In genomic region chr8:114743185-114743915, GRCm38 (mm10) we compare ENCODE assay signal across 19 mouse cellular contexts.
DNase-seq lines count a peak whose midpoint lies in the region; ATAC-seq lines count a peak whose summit lies in the region.
"Had no signal": no experiment of that assay in that cellular context is flagged by ENCODE, and none has a peak within 500 bp of the region (broad histone marks: within the 10 kb centered on the region; RNA-seq: fewer than 3 reads in every experiment).

No protein-coding gene starts in this region.

- peaks cover 15% of the 10 kb centered on the region for H3K9me3 ChIP-seq in forebrain, embryonic 12.5 days
- peaks cover 8% of the 10 kb centered on the region for H3K9me3 ChIP-seq in forebrain, embryonic 16.5 days (ENCODE audit: control insufficient read depth, low read length)
- H3K9me3 ChIP-seq in kidney, embryonic 14.5 days (ENCODE audit: control insufficient read depth, low read length): peaks cover 9% of the 10 kb centered on the region

- WGBS in forebrain, embryonic 12.5 days: 41% methylated on average over 12 of the region's 12 CpGs
- 19% methylated on average over 12 of the region's 12 CpGs for WGBS in forebrain, embryonic 16.5 days
- 69% methylated on average over 12 of the region's 12 CpGs for WGBS in kidney, embryonic 14.5 days

- H3K9ac ChIP-seq in forebrain, embryonic 12.5 days: no peak overlapping the region
- H3K9ac ChIP-seq in forebrain, embryonic 16.5 days (replicated peaks; ENCODE audit: low read depth, low read length): no peak overlapping the region
- H3K9ac ChIP-seq in kidney, embryonic 14.5 days (ENCODE audit: low read depth, low read length): no peak overlapping the region
- H3K9ac ChIP-seq: hindbrain, embryonic 13.5 days; limb, embryonic 15.5 days; midbrain, embryonic 12.5 days had no signal

- H3K4me3 ChIP-seq in forebrain, embryonic 12.5 days (replicated peaks): no peak overlapping the region
- no peak overlapping the region for H3K4me3 ChIP-seq in forebrain, embryonic 16.5 days (replicated peaks; ENCODE audit: low read length)
- no peak overlapping the region for H3K4me3 ChIP-seq in kidney, embryonic 14.5 days (ENCODE audit: low read length)
- H3K4me3 ChIP-seq: hindbrain, embryonic 13.5 days; limb, embryonic 15.5 days; midbrain, embryonic 12.5 days had no signal

- no peaks in the 10 kb centered on the region for H3K27me3 ChIP-seq in forebrain, embryonic 12.5 days
- 0 out of 2 replicates have a peak, but pooled peaks cover 2% of the 10 kb centered on the region for H3K27me3 ChIP-seq in forebrain, embryonic 16.5 days (replicated peaks; ENCODE audit: control insufficient read depth, insufficient read depth, low read length)
- no peaks in the 10 kb centered on the region for H3K27me3 ChIP-seq in kidney, embryonic 14.5 days (ENCODE audit: control insufficient read depth, insufficient read depth, low read length)
- H3K27me3 ChIP-seq: CH12.LX; hindbrain, embryonic 13.5 days; limb, embryonic 15.5 days; midbrain, embryonic 12.5 days had no signal

- peak; percentile 32 for DNase-seq in kidney, postnatal 10 days
- DNase-seq in c-Kit-positive CD71-positive TER-119-positive erythroid progenitor cells, embryonic 14.5 days (ENCODE audit: low spot score): peak; percentile 0
- peak; percentile 84 for DNase-seq in retina, postnatal 1 day
- DNase-seq in adrenal gland, adult 18-20 months (ENCODE audit: low spot score in 2 of 2): no peak
- DNase-seq: cerebellum, adult 11 months; cerebellum, postnatal 10 days; embryo, embryonic 11 days; gastrocnemius, postnatal 25 days; kidney, adult 9 months; lung, postnatal 36 days; thymus, postnatal 14 days had no signal

- H3K36me3 ChIP-seq in forebrain, embryonic 12.5 days (replicated peaks): no peaks in the 10 kb centered on the region; the same call in 1 of the 2 replicates
- no peaks in the 10 kb centered on the region for H3K36me3 ChIP-seq in forebrain, embryonic 16.5 days (ENCODE audit: control insufficient read depth, insufficient read depth)
- no peaks in the 10 kb centered on the region for H3K36me3 ChIP-seq in kidney, embryonic 14.5 days (ENCODE audit: control insufficient read depth, insufficient read depth, low read length)
- H3K36me3 ChIP-seq: hindbrain, embryonic 13.5 days; limb, embryonic 15.5 days; midbrain, embryonic 12.5 days had no signal

- peaks cover 15% of the 10 kb centered on the region for H3K4me1 ChIP-seq in forebrain, embryonic 12.5 days
- peaks cover 3% of the 10 kb centered on the region; the same call in 1 of the 2 replicates for H3K4me1 ChIP-seq in forebrain, embryonic 16.5 days (replicated peaks; ENCODE audit: control insufficient read depth, insufficient read depth, low read length)
- no peaks in the 10 kb centered on the region for H3K4me1 ChIP-seq in kidney, embryonic 14.5 days (ENCODE audit: control insufficient read depth, insufficient read depth, low read length)
- H3K4me1 ChIP-seq: limb, embryonic 15.5 days had no signal

- peak; percentile 14; the same call in 1 of the 2 replicates for ATAC-seq in forebrain, embryonic 12.5 days (ENCODE audit: low FRiP score)
- no peak for ATAC-seq in forebrain, embryonic 16.5 days
- ATAC-seq in kidney, embryonic 14.5 days (ENCODE audit: low FRiP score, low TSS enrichment): no peak
- ATAC-seq: inflammation-experienced regulatory T-cells, adult 6 months had no signal

- H3K27ac ChIP-seq in forebrain, embryonic 12.5 days: no peak overlapping the region
- no peak overlapping the region for H3K27ac ChIP-seq in forebrain, embryonic 16.5 days (ENCODE audit: low read length)
- H3K27ac ChIP-seq in kidney, embryonic 14.5 days (ENCODE audit: low read depth, low read length): no peak overlapping the region
- H3K27ac ChIP-seq: hindbrain, embryonic 13.5 days; limb, embryonic 15.5 days; midbrain, embryonic 12.5 days had no signal

- no peak overlapping the region for H3K4me2 ChIP-seq in forebrain, embryonic 12.5 days
- no peak overlapping the region for H3K4me2 ChIP-seq in forebrain, embryonic 16.5 days (ENCODE audit: low read length)
- no peak overlapping the region for H3K4me2 ChIP-seq in kidney, embryonic 14.5 days (replicated peaks; ENCODE audit: low read depth, low read length)
- H3K4me2 ChIP-seq: hindbrain, embryonic 13.5 days; limb, embryonic 15.5 days; midbrain, embryonic 12.5 days had no signal

Comparison
In these comparisons a context has a peak if more than half of its experiments do, and no peak if none do; other contexts are left out.
1. DNase-seq: peak in kidney, postnatal 10 days (single experiment), c-Kit-positive CD71-positive TER-119-positive erythroid progenitor cells, embryonic 14.5 days (single experiment) and retina, postnatal 1 day (single experiment); none in adrenal gland, adult 18-20 months (0 of 2).